Mouse (Mus musculus) neural tube, embryonic 11.5 days (tissue): Measurements from ENCODE around the gene Syne1. TPM values are rescaled to one million over a fixed set of nuclear protein-coding genes. Genes with fewer than 3 reads are reported as not detected.
A peak's percentile ranks its signal among the peaks of the same experiment; 100 is the strongest.

Source experiments
- ATAC-seq: fragments of 200-750 bp; cut with Nextera tagmentation; 2 replicates; pipeline ENCODE4 v1.8.0; 2017; ENCODE audit warnings: moderate number of reproducible peaks, mild to moderate bottlenecking, moderate TSS enrichment, moderate library complexity; ENCODE audit not compliant: insufficient read depth, low FRiP score, low TSS enrichment
- DNase-seq: peaks from one replicate; pipeline ENCODE4 v3.0.0-alpha.2; 2015; ENCODE audit warnings: low spot score
- H3K27ac ChIP-seq: fragments of 300-500 bp; sonication (generic); 2 replicates; pipeline ENCODE4 v1.5.1; 2014; ENCODE audit warnings: low read depth, mild to moderate bottlenecking, low read length
- H3K27me3 ChIP-seq: fragments of 300-500 bp; sonication (generic); 2 replicates; pipeline ENCODE4 v1.6.1; 2014; ENCODE audit warnings: mild to moderate bottlenecking, low read length, mixed read lengths; ENCODE audit not compliant: control insufficient read depth, insufficient read depth
- H3K36me3 ChIP-seq: fragments of 300-500 bp; sonication (generic); 2 replicates; pipeline ENCODE4 v1.6.1; 2014; ENCODE audit warnings: mild to moderate bottlenecking, low read length, moderate library complexity, mixed read lengths; ENCODE audit not compliant: control insufficient read depth, insufficient read depth
- H3K4me1 ChIP-seq: fragments of 300-500 bp; sonication (generic); 2 replicates; pipeline ENCODE4 v1.6.1; 2014; ENCODE audit warnings: low read length, mixed read lengths; ENCODE audit not compliant: control insufficient read depth, insufficient read depth
- H3K4me2 ChIP-seq: fragments of 300-500 bp; sonication (generic); 2 replicates; pipeline ENCODE4 v1.6.1; 2014; ENCODE audit warnings: low read depth, mild to moderate bottlenecking, moderate library complexity
- H3K4me3 ChIP-seq: fragments of 300-500 bp; sonication (generic); 2 replicates; pipeline ENCODE4 v1.5.1; 2014; ENCODE audit warnings: low read depth, low read length
- H3K9ac ChIP-seq: fragments of 300-500 bp; sonication (generic); 2 replicates; pipeline ENCODE4 v1.6.1; 2014; ENCODE audit warnings: mild to moderate bottlenecking, low read length
- H3K9me3 ChIP-seq: fragments of 300-500 bp; sonication (generic); 2 replicates; pipeline ENCODE4 v1.6.1; 2016; ENCODE audit warnings: low read length; ENCODE audit not compliant: control insufficient read depth
- WGBS: fragments of 180-500 bp; shearing (Covaris S2); extraction: QIAGEN DNeasy Blood & Tissue Kit; methylation state at CpG from one replicate; pipeline ENCODE4 v1.1.7; 2014; 5-methylcytosine and 5-hydroxymethylcytosine counted together
- polyA plus RNA-seq: library from polyadenylated mRNA; unstranded; fragments of >200 nt; fragmentation: Nextera tagmentation; extraction: Ambion mirVana; gene quantifications from 2 replicates; pipeline ENCODE4 v1.2.1, GENCODE M21; 2014

The Syne1 gene
- polyA plus RNA-seq, 1 experiment from 2014 or later = 3.2 TPM

- no peaks in the 10 kb centered on the region for H3K4me1 ChIP-seq
- H3K9me3 ChIP-seq = no peaks in the 10 kb centered on the region
- H3K9ac ChIP-seq = no peak overlapping the region
- H3K27ac ChIP-seq = no peak overlapping the region
- H3K27me3 ChIP-seq = no peaks in the 10 kb centered on the region
- no peak for DNase-seq
- 50% methylated on average over 5 of the region's 5 CpGs for WGBS
- no peaks in the 10 kb centered on the region for H3K36me3 ChIP-seq
- no peak for ATAC-seq
- no peak overlapping the region for H3K4me3 ChIP-seq
- H3K4me2 ChIP-seq = no peak overlapping the region
These were observed 63.2 kb downstream of the Syne1 start for GRCm38 (mm10) chr10:5488097-5488496.

DNA sequence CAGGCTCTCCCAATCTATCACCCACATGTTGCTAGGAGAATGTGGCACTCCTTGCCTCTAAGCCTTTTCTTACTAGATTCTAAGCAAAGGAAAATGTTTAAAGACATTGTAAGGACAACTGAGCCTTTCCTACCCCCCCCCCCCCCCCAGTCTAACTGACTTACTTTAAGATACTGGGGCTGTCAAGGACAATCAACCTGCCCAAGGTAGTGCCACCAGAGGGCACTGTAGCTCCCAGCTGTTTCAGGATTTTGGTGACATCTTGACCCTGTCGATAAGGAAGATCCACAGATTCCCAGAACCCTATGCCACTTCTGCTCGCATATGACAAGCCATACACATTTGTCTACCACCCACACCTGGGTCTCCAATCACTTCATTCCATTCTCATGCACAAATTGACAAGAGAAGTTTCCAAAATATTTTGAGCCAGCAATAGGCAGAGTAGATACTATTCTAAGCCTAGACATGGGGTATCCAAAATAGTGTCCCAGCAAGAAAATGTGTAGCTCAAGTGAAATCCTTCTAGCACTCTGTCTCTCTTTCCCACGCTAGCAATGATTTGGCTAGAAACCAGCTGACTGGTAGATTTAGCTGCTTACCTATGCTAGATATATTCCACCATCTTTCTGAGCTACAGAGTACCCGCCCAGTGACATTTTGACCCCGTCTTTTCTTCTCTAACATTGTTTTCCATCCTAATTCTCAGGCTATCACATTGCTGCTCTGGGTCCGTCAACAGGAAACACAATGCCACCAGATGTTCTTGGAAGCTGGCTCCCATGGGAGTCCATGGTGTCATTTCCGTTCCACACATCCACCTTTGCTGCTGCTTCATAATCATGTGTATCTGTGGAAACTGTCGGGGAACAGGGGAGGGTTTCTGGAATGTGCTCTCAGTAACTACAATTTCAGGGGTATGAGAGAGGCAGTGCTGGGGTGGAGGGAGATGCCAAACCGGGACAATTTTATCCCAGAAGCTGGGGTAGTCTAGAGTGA lies 70.4 kb downstream of the Syne1 start:
- DNase-seq (no peak), ATAC-seq (no peak)
- WGBS = 82% methylated on average over 9 of the region's 9 CpGs

GRCm38 (mm10) chr10:5480097-5480496 lies 71.2 kb downstream of the Syne1 start:
- no peak overlapping the region for H3K27ac ChIP-seq
- ATAC-seq (no peak), DNase-seq (peak; percentile 53)
- no peaks in the 10 kb centered on the region for H3K4me1 ChIP-seq
- H3K9ac ChIP-seq = no peak overlapping the region
- no peak overlapping the region for H3K4me2 ChIP-seq
- no peaks in the 10 kb centered on the region for H3K9me3 ChIP-seq
- WGBS = 53% methylated on average over 6 of the region's 6 CpGs
- H3K27me3 ChIP-seq = no peaks in the 10 kb centered on the region
- no peak overlapping the region for H3K4me3 ChIP-seq
- no peaks in the 10 kb centered on the region for H3K36me3 ChIP-seq

More for the DNA sequence above, 70.4 kb downstream of the Syne1 start:
- H3K4me3 ChIP-seq = no peak overlapping the region
- H3K9me3 ChIP-seq = no peaks in the 10 kb centered on the region
- no peak overlapping the region for H3K9ac ChIP-seq
- H3K27ac ChIP-seq = no peak overlapping the region
- no peak overlapping the region for H3K4me2 ChIP-seq
- H3K27me3 ChIP-seq = no peaks in the 10 kb centered on the region
- H3K4me1 ChIP-seq = no peaks in the 10 kb centered on the region
- no peaks in the 10 kb centered on the region for H3K36me3 ChIP-seq

- H3K27ac ChIP-seq = no peak overlapping the region
- 85% methylated on average over 2 of the region's 2 CpGs for WGBS
- H3K27me3 ChIP-seq = no peaks in the 10 kb centered on the region
These were observed 82.6 kb downstream of the Syne1 start for GRCm38 (mm10) chr10:5468638-5469037.

DNA sequence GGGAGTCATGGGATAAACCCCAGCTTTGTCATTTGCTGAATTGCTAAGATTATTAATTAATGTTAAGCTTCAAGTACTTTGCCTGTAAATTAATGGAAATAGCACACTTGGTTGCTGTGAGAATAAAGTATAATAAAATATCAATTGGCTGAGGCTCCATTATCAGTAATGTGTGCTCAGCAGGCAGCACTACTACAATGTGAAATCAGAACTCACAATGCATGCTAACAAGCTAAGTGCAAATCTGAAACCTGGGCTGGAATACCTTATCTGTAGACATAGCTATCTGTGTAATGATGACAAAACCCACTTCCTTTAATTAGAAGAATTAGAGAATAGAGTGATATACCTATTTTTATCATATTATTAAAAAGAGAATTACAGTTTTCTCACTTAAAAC lies 97.5 kb downstream of the Syne1 start:
- no peaks in the 10 kb centered on the region for H3K36me3 ChIP-seq
- no peaks in the 10 kb centered on the region for H3K4me1 ChIP-seq
- no peaks in the 10 kb centered on the region for H3K9me3 ChIP-seq
- ATAC-seq = no peak
- H3K27ac ChIP-seq = no peak overlapping the region
- no peak overlapping the region for H3K9ac ChIP-seq
- H3K4me3 ChIP-seq = no peak overlapping the region
- no peaks in the 10 kb centered on the region for H3K27me3 ChIP-seq
- no peak for DNase-seq
- H3K4me2 ChIP-seq = no peak overlapping the region

More at GRCm38 (mm10) chr10:5468638-5469037, 82.6 kb downstream of the Syne1 start:
- DNase-seq = no peak
- no peak overlapping the region for H3K4me3 ChIP-seq
- no peaks in the 10 kb centered on the region for H3K36me3 ChIP-seq
- no peak for ATAC-seq
- no peaks in the 10 kb centered on the region for H3K9me3 ChIP-seq
- no peak overlapping the region for H3K4me2 ChIP-seq
- H3K9ac ChIP-seq = no peak overlapping the region
- H3K4me1 ChIP-seq = no peaks in the 10 kb centered on the region

- ATAC-seq (no peak), DNase-seq (no peak)
- Histone ChIP-seq H3K9me3 (no peaks in the 10 kb centered on the region), H3K27me3 (no peaks in the 10 kb centered on the region), H3K27ac (no peak overlapping the region), H3K4me3 (no peak overlapping the region), H3K4me2 (no peak overlapping the region), H3K4me1 (no peaks in the 10 kb centered on the region), H3K36me3 (no peaks in the 10 kb centered on the region), H3K9ac (no peak overlapping the region)
- 97% methylated on average over 2 of the region's 2 CpGs for WGBS
These were observed 101.3 kb downstream of the Syne1 start for GRCm38 (mm10) chr10:5449944-5450343.

GRCm38 (mm10) chr10:5447950-5448716 lies 103.1 kb downstream of the Syne1 start:
- H3K4me1 ChIP-seq = no peaks in the 10 kb centered on the region
- no peaks in the 10 kb centered on the region for H3K27me3 ChIP-seq
- no peaks in the 10 kb centered on the region for H3K9me3 ChIP-seq
- no peak overlapping the region for H3K27ac ChIP-seq
- ATAC-seq (no peak), DNase-seq (no peak)
- no peak overlapping the region for H3K4me3 ChIP-seq
- no peak overlapping the region for H3K4me2 ChIP-seq
- 73% methylated on average over 4 of the region's 4 CpGs for WGBS
- H3K9ac ChIP-seq = no peak overlapping the region
- no peaks in the 10 kb centered on the region for H3K36me3 ChIP-seq

DNA sequence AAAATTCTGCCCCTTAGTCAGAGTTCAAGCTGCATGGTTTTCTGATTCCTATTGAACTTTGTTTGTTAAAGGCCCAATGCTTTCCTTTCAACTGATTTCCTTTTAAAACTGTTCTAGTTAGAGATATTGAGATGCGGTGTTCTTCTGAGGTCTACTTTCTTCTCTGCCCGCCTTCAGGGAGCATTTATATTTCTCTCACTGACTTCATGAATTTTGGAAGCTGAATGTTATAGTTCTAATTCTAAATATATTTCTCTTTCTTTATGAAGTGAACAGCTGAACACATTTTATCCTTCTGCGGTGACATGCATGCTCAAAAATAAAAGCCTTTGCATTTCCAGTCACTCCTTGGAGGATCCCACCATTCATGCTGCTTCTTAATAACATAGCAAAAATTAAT lies 106.0 kb downstream of the Syne1 start:
- ATAC-seq = no peak

More for the DNA sequence above, 106.0 kb downstream of the Syne1 start:
- Histone ChIP-seq H3K27ac (no peak overlapping the region), H3K36me3 (no peaks in the 10 kb centered on the region), H3K4me2 (no peak overlapping the region), H3K4me3 (no peak overlapping the region), H3K4me1 (no peaks in the 10 kb centered on the region), H3K9me3 (no peaks in the 10 kb centered on the region), H3K9ac (no peak overlapping the region), H3K27me3 (no peaks in the 10 kb centered on the region)
- 89% methylated on average over 3 of the region's 3 CpGs for WGBS
- DNase-seq = no peak
